ENCODE assay signal across 9 mouse cellular contexts in genomic region chr19:53074899-53075722, GRCm38 (mm10). TPM values are rescaled to one million over a fixed set of nuclear protein-coding genes. Genes with fewer than 3 reads are reported as not detected.
A peak's percentile ranks its signal among the peaks of the same experiment; 100 is the strongest.
DNase-seq lines count a peak whose midpoint lies in the region; ATAC-seq and TF ChIP-seq lines count a peak whose summit lies in the region.
"Had no signal": no experiment of that assay in that cellular context is flagged by ENCODE, and none has a peak within 500 bp of the region (broad histone marks: within the 10 kb centered on the region; RNA-seq: fewer than 3 reads in every experiment).

No protein-coding gene starts in this region.

- DNase-seq in cerebellum, adult 11-12 months = peak; percentile 49
- no peak for DNase-seq in cerebellum, postnatal 4 days (ENCODE audit: low spot score in 2 of 2)

- H3K4me1 ChIP-seq in brown adipose tissue, adult 24 weeks (ENCODE audit: control insufficient read depth, insufficient read depth, insufficient read length, low read length) = peaks cover 3% of the 10 kb centered on the region; the same call in 1 of the 2 replicates
- H3K4me1 ChIP-seq in intestine, postnatal 0 days (replicated peaks; ENCODE audit: control insufficient read depth, insufficient read depth, low read length) = peaks cover 5% of the 10 kb centered on the region; the same call in 1 of the 2 replicates
- peaks cover 61% of the 10 kb centered on the region for H3K4me1 ChIP-seq in lung, embryonic 16.5 days (replicated peaks; ENCODE audit: control insufficient read depth, insufficient read depth, low read length)
- H3K4me1 ChIP-seq in hindbrain, embryonic 13.5 days (replicated peaks) = no peaks in the 10 kb centered on the region

- no peaks in the 10 kb centered on the region for H3K27me3 ChIP-seq in intestine, postnatal 0 days (replicated peaks; ENCODE audit: control insufficient read depth, insufficient read depth, low read length)
- no peaks in the 10 kb centered on the region for H3K27me3 ChIP-seq in lung, embryonic 16.5 days (ENCODE audit: control insufficient read depth, insufficient read depth, low read depth, low read length)
- H3K27me3 ChIP-seq in hindbrain, embryonic 13.5 days = no peaks in the 10 kb centered on the region
- H3K27me3 ChIP-seq: forebrain, embryonic 12.5 days had no signal

- H3K4me2 ChIP-seq in intestine, postnatal 0 days (replicated peaks; ENCODE audit: low read depth) = no peak overlapping the region
- H3K4me2 ChIP-seq in lung, embryonic 16.5 days (ENCODE audit: low read depth, low read length) = peak overlapping the region; percentile 15; the same call in 1 of the 2 replicates
- no peak overlapping the region for H3K4me2 ChIP-seq in hindbrain, embryonic 13.5 days
- H3K4me2 ChIP-seq: forebrain, embryonic 12.5 days had no signal

- TF ChIP-seq CTCF in intestine, postnatal 0 days (IDR thresholded peaks at IDR 0.05; ENCODE audit: low read depth) = no peak

- no peaks in the 10 kb centered on the region for H3K36me3 ChIP-seq in intestine, postnatal 0 days (ENCODE audit: control insufficient read depth, insufficient read depth)
- no peaks in the 10 kb centered on the region for H3K36me3 ChIP-seq in lung, embryonic 16.5 days (ENCODE audit: control insufficient read depth, insufficient read depth, low read length)
- H3K36me3 ChIP-seq in hindbrain, embryonic 13.5 days = no peaks in the 10 kb centered on the region
- H3K36me3 ChIP-seq: forebrain, embryonic 12.5 days had no signal

- H3K4me3 ChIP-seq in brown adipose tissue, adult 24 weeks (ENCODE audit: insufficient read depth, low read depth, low read length) = peak overlapping the region; percentile 32; the same call in 1 of the 2 replicates
- no peak overlapping the region for H3K4me3 ChIP-seq in intestine, postnatal 0 days (ENCODE audit: low read depth, low read length)
- no peak overlapping the region for H3K4me3 ChIP-seq in lung, embryonic 16.5 days (ENCODE audit: low read length)
- no peak overlapping the region for H3K4me3 ChIP-seq in hindbrain, embryonic 13.5 days
- H3K4me3 ChIP-seq: forebrain, embryonic 12.5 days had no signal

- H3K27ac ChIP-seq in brown adipose tissue, adult 24 weeks (replicated peaks; ENCODE audit: low read depth, low read length) = peak overlapping the region; percentile 95
- 0 out of 2 replicates have a peak overlapping the region, but pooled peaks have one; percentile 16 for H3K27ac ChIP-seq in intestine, postnatal 0 days (ENCODE audit: low read depth, low read length)
- peak overlapping the region; percentile 85 for H3K27ac ChIP-seq in lung, embryonic 16.5 days (ENCODE audit: low read length)
- H3K27ac ChIP-seq in hindbrain, embryonic 13.5 days = no peak overlapping the region
- H3K27ac ChIP-seq: forebrain, embryonic 12.5 days had no signal

- H3K9ac ChIP-seq in intestine, postnatal 0 days (ENCODE audit: low read depth, low read length) = no peak overlapping the region
- no peak overlapping the region for H3K9ac ChIP-seq in lung, embryonic 16.5 days (ENCODE audit: low read length)
- H3K9ac ChIP-seq in hindbrain, embryonic 13.5 days = no peak overlapping the region
- H3K9ac ChIP-seq: forebrain, embryonic 12.5 days had no signal

- peak; percentile 65 for ATAC-seq in intestine, postnatal 0 days
- peak; percentile 73 for ATAC-seq in lung, embryonic 16.5 days (ENCODE audit: low read depth)
- no peak for ATAC-seq in granulocyte monocyte progenitor cell, adult 5-6 weeks (replicated peaks; ENCODE audit: poor library complexity, severe bottlenecking)
- ATAC-seq in monocyte, adult 5-6 weeks (replicated peaks; ENCODE audit: insufficient number of reproducible peaks, low FRiP score, low TSS enrichment, poor library complexity, severe bottlenecking) = no peak
- ATAC-seq in hindbrain, embryonic 13.5 days (ENCODE audit: low FRiP score) = no peak

- WGBS in intestine, postnatal 0 days = 37% methylated on average over 13 of the region's 13 CpGs
- 35% methylated on average over 13 of the region's 13 CpGs for WGBS in lung, embryonic 16.5 days
- 93% methylated on average over 13 of the region's 13 CpGs for WGBS in hindbrain, embryonic 13.5 days

- no peaks in the 10 kb centered on the region for H3K9me3 ChIP-seq in intestine, postnatal 0 days (ENCODE audit: control insufficient read depth)
- no peaks in the 10 kb centered on the region for H3K9me3 ChIP-seq in lung, embryonic 16.5 days (ENCODE audit: control insufficient read depth, low read length)
- no peaks in the 10 kb centered on the region for H3K9me3 ChIP-seq in hindbrain, embryonic 13.5 days
- H3K9me3 ChIP-seq: forebrain, embryonic 12.5 days had no signal

RNA-seq across cellular contexts. Expression of gene Xpnpep1, which starts 35.1 kb away (rescaled TPM):
- 44.5 and 47.0 TPM in 2 replicates for polyA plus RNA-seq in brown adipose tissue, adult 24 weeks (2012; ENCODE audit: insufficient read depth, insufficient read length, missing spikeins)
- 333 and 357 TPM in 2 replicates for polyA plus RNA-seq in intestine, postnatal 0 days (2015; fragmentation: Nextera tagmentation; extraction: Ambion mirVana)
- polyA plus RNA-seq in lung, embryonic 16.5 days (2015; fragmentation: Nextera tagmentation; extraction: Ambion mirVana) = 148 and 169 TPM in 2 replicates
- 43.6 and 77.0 TPM in 2 replicates for total RNA-seq in granulocyte monocyte progenitor cell, adult 5-6 weeks (2014; fragmentation: Nextera tagmentation)
- 49.8 and 70.5 TPM in 2 replicates for total RNA-seq in granulocyte monocyte progenitor cell, adult 5-6 weeks (2017)
- 48.5 to 69.7 TPM (median 51.8 TPM) in 3 replicates for total RNA-seq in monocyte, adult 5-6 weeks (2017)
- polyA plus RNA-seq in hindbrain, embryonic 13.5 days (2015; fragmentation: Nextera tagmentation; extraction: Ambion mirVana) = 132 and 138 TPM in 2 replicates

Comparison
In these comparisons a context has a peak if more than half of its experiments do, and no peak if none do; other contexts are left out.
1. ATAC-seq: peak in intestine, postnatal 0 days (single experiment) and lung, embryonic 16.5 days (single experiment); none in granulocyte monocyte progenitor cell, adult 5-6 weeks (single experiment), monocyte, adult 5-6 weeks (single experiment) and hindbrain, embryonic 13.5 days (single experiment).